Mouse (Mus musculus): Measurements from ENCODE around the gene Serac1.
"Not testable (repeated sequence)": the region's sequence is repeated elsewhere in the genome, so short reads cannot be mapped to it uniquely, and the experiment has no call there.

The Serac1 gene

DNA sequence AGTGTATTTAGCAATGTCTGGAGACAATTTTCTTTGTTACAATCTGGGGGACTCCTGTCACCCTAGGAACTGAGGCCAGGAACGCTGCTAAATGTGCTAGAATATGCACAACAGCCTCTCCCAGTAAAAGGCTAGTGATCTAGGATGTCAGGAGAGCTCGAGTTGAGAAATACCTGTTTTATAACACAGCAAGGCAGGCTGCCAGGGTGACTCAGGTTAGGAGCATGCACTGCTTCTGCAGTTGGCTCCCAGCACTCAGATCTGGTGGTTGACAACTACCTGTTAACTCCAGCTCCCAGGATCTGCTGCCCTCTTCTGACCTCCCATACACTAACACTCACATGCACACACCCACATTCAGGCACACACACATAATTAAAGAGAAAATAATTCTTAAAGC lies 13.5 kb downstream of the Serac1 start:
- DNase-seq (ENCODE audit: low read depth) = no peak

DNA sequence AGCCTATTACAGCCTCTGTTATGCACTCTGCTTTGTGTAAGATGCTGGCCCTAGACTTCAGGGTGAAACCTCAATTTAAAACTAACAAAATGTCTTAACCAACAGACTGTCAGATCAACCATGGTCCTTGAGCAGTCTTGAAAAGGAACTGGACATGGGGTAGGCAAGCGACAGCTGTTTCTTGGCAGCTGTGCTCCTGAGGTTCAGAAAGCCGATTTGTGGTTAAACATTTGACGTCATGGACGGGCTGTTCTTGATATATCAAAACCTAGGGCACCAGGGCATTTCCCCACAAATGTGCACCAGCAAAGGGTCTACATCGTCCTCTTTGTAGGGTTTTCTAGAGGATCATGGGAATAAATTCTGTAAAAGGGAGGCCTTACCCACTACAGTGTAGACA lies 16.0 kb downstream of the Serac1 start:
- DNase-seq (ENCODE audit: low read depth) = no peak

DNA sequence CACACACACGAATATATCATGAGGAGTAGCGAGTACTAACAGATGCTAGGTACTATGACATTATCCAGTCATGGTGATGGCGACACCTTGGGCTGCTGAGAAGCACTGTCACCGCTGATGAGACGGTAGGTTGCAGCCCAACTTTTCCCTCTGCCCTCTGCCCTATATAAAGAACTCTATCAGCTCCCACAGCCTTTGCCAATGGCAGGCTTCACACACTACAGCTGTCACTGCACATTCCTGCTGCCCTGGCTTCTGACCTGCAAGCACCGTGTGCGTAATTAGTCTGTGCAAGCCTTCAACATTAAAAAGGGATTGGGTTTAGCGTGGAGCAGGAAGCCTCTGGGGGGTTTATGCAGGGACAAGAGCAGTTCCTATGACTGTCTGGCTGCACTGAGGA lies 16.7 kb downstream of the Serac1 start:
- DNase-seq (ENCODE audit: low read depth) = no peak

DNA sequence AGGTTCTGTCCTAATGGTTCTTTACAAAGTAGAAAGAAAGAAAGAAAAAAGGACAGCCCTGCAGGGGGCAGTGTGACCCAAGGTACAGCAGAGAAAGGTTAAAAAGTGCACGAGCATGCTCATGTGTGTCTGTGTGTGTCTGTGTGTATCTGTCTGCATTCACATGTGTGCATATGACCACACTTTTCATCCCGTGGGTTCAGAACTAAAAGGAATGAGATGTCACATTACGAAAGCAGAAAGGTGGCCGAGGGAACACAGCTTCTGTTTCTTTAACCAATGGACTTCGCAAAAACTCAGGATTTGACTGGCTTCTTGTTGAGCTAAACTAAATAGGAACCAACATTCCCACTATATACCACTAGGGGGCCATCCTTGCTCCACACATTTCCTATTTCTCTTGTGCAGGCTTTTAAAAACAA lies 24.6 kb downstream of the Serac1 start:
- peak; percentile 72 for DNase-seq (ENCODE audit: low read depth)

DNA sequence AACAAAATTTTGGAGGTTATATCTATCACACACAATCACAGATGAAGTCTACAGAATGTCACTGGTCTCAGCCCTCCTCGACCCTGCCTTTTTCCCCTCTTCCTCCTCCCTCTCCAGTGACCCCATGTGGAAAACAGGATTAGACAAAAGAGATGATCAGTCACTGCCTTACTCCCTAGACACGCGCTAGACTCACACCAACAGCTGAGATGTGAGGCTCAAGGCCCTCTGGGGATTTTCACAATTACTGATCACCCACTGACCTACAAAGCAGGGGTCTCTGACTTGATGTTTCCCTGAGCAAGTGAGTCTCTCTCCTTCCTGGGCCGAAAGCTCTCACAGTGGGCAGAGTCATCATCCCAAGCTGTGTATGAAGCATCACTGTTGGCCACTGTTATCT lies 26.7 kb downstream of the Serac1 start:
- no peak for DNase-seq (ENCODE audit: low read depth)

DNA sequence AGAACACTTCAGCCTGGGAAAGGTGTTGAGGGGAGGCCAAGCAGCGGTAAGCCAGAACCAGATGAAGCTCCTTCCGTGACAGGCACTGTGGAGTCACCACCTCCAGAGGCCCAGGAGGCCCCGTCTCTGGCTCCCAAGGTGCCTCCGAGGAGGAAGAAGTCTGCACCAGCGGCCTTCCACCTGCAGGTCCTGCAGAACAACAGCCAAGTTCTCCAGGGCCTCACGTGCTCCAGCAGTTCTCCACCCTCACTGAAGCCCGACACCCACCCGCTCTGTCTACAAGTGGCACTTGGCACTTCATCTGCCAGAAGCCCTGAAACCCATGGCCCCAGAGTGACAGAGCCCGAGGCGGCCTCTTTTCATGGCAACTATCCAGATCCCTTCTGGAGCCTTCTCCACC lies 42.0 kb downstream of the Serac1 start:
- no peak for DNase-seq (ENCODE audit: low read depth)

DNA sequence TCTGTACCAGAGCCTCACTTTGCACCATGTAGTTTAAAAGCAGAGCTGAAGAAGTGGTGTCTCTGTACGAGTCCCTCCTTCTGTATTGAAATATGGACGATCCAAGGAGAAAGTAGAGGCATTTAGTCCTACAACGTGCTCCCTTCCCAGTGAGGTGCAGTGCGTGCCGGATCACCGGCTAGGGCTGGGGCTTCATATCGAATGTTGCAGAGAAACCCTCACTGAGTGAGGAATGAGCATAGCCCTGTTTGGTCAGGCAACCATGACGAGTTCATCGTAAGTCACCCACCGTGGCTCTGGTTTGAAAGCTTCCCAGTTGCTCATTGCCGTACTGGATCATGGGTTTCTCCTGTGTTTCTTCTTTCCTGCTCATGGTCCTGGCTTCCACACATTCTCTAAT lies 42.7 kb downstream of the Serac1 start:
- DNase-seq (ENCODE audit: low read depth) = no peak

DNA sequence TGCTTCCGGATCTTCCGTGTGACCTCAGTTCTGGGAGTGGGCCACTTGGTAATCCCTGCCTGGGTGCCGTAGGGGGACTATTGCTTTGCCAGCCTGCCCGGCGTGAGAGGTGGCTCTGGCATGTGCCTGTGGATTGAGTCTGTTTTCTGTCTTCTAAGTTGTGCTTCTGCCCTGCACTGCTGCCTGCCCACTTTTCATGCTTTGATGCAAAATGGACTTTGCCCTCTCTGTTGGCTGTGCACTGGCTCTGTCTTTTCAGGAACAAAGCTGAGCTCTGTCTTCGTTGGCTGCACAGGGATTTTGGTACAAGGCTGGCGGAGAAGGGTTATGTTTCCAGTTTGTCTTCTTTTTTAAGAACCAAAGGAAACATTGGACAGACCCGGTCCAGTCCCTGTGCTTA lies 43.1 kb downstream of the Serac1 start:
- no peak for DNase-seq (ENCODE audit: low read depth)

DNA sequence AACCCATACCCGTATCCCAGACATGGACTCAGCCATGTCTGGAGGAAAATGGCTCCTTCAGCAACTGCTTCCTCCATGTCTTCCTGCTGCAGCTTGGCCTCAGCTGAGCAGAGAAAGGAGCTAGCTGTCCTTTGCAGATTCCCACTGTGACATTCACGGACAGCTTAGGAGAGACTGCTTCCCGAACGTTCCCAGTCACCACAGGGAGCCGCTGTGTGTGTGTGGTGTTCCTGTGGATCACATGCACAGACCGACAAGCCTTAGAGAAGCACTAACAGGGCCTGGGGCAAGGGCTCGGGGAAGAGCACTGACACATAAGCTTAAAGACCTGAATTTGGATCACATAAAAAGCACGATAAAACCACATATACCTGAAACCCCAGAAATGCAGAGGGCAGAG lies 43.9 kb downstream of the Serac1 start:
- no peak for DNase-seq (ENCODE audit: low read depth)

DNA sequence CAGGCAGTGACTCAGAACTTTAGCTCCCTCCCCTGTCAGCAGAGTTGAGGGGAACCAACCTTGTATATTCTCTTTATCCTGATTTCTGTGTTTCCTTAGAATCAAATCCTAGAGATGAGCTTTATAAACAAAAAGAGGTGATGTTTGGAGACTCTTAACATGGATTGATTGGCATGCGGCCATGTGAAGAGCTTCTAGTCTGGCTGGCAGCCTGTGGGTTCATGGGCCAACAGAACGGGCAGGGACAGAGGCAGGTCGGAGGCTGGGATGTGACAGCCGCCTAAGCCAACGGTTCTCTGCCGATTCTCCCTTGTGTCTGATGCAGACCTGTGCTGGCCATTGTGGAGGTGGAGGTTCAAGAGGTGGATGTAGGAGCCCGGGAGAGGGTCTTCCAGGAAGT lies 53.7 kb downstream of the Serac1 start:
- DNase-seq (ENCODE audit: low read depth) = no peak

DNA sequence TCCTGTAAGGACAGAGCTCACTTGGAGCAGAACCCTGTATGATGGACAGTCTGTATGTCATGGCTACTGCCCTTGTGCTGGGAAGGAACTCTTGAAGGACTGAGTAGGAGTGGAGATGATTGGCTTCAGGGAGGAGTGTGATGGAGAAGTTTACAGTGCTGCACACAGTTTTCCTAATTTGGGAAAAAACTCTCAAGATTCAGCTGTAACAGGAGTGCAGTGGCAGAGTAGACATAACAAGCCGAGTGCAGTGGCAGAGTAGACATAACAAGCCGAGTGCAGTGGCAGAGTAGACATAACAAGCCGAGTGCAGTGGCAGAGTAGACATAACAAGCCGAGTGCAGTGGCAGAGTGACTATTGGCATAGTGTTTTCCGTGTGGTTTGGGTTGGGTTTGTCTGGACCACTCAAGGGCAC lies 58.2 kb downstream of the Serac1 start:
- DNase-seq (ENCODE audit: low read depth) = not testable (repeated sequence)

DNA sequence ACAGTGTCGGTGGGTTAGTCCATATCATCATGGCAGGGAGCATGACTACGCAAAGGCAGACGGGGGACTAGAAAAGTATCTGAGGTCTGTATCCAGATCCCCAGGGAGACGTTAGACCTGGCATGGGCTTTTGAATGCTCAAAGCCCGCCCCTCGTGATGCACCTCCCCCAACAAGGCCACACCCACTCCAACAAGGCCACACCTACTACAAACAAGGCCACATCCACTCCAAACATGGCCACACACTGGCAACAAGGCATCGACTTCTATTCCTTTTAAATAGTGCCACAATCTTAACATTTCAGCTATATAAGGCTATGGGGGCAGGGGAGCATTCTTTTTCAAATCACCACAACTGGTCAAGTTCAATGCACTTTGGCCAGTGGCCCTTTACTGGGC lies 58.9 kb downstream of the Serac1 start:
- no peak for DNase-seq (ENCODE audit: low read depth)

DNA sequence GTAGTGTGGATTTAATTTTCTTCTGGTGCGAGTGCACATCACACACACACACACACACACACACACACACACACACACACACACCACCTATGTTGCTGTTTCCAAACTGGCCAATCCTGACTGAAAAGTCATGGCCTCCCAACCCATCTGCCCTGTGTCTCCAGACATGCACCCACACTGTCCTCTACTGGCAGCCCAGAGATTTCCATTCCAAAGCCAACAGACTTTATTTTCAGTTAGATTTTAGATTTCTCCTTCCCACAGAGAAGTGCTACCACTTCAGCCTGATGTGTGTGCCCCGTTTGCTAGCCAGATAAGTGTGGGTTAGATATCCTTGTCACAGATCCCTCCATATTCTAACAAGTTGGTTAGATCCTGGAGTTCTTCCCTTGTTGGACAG lies 59.8 kb downstream of the Serac1 start:
- peak; percentile 30 for DNase-seq (ENCODE audit: low read depth)

DNA sequence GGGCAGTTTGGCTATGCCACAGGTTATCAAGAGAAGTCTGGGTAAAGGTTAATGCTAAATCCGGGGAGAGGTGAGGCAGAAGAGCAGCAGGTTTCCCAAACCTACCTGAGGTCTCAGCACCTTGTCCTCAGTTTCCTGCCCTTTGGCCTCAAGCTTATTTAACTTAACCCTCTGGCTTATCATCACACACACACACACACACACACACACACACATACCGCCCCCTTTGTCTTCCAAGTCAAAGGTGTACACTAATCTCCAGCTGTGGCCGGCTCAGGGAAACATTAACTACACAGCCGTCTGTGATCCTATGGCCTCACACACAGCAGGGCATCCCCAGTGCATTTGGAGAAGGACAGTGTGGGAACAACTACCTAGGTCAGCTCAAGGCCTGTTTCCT lies 61.2 kb downstream of the Serac1 start:
- DNase-seq (ENCODE audit: low read depth) = no peak

DNA sequence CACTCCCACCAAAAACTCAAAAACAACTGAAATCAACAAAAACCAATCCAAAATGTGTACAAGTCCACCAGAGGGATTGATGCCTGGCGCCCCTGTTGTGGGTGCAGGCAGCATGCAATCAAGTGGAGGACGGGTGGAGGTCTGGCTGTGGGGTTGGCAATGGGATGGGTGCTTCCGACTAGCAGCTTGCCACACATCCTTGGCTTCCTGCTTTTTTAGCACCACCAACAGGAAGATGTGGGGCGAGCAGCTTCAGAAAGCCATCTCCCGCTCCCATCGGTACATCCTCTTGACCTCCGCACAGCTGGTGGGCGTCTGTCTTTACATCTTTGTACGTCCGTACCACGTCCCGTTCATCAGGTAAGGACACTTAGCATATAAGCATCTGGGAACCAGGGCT lies 62.3 kb downstream of the Serac1 start:
- no peak for DNase-seq (ENCODE audit: low read depth)

DNA sequence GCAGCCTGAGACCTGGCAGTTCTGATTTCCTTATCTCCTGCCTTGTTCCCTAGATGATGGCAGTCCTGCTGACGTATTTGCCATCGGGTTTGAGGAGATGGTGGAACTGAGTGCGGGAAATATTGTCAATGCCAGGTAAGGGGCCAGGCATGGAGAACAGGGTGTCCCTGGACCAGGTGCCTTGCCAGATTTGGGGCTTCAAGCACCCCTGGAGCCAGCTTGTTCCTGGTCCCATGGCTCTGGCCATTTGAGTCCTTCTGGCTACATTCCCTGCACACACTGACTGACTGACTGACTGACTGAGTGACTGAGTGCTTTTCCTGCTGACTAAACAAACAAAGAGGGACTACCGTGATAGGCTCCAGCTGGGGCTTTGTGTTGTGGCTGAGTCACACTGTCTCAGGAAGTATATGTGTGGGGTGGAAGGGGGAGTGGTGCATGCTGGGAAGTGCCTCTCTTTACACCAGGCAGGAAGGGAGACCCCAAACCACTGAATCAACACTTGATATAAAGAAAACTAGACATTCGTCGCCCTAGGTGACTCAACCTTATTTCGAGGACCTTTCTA lies 63.2 kb downstream of the Serac1 start:
- peak; percentile 26 for DNase-seq (ENCODE audit: low read depth)

DNA sequence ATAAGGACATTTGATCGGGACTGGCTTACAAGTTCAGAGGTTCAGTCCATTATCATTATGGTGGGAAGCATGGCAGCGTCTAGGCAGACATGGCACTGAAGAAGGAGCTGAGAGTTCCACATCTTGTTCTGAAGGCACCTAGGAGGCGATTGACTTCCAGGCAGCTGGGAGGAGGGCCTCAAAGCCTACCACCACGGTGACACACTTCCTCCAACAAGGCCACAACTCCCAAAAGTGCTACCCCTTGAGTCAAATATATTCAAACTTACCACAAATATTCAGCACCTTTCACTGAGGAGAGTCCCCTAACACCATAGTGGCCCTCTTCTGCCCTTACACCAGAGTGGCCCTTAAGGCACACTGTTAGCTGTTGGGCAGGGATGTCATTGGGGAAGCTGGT lies 64.6 kb downstream of the Serac1 start:
- no peak for DNase-seq (ENCODE audit: low read depth)

DNA sequence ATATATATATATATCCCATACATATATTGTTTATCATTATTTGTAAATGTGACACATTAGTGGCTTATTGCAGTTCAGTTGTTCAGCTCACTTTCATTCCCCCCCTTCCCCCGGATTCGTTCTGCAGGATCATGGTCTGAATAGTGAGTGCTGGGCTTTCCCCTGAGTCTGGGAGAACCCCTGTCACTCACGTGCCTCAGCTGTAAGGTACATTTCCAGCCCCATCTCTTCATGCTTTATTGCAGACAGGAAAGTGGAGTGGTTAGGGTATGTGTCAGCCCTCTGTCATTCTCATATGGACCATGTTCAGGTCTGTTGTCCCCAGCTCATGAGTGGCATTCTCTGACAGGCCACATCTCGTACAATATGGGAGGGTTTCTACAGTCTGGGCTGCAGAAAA lies 66.5 kb downstream of the Serac1 start:
- no peak for DNase-seq (ENCODE audit: low read depth)

DNA sequence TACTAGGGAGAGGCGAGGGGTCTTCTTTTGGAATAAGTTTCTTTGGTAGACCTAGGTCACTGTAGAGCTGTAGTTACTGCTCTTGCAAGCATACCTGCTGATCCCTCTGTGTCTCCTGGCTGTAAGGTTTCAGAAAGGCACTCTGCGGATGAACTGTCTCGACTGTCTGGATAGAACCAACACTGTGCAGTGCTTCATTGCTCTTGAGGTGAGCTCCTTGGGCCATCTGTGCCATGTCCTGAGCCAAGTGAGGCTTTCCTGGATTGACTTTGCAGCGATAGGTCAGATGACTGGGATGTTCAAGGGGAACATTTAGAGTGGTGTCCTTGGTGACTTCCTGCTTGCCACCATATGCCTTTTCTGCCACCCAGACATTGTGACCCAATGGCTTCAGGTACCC lies 69.9 kb downstream of the Serac1 start:
- DNase-seq (ENCODE audit: low read depth) = no peak

DNA sequence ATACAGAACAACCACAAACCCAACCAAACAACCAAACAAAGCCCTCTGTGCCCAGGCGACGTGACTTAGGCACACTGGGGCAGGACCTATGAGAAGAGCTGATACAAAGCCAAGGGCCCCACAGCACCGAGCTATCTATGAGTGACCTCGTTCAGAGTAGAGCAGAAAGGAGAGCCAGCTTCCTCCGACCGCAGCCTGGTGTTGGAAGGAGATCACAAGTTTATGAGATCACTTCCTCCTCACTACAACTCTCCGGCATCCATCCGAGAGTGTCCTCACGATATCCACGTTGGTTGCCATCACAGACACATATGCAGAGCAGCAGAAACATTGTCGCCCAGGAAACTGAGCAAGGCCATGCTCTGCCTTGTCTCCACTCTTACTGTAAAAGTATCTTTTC lies 71.0 kb downstream of the Serac1 start:
- peak; percentile 54 for DNase-seq (ENCODE audit: low read depth)

DNA sequence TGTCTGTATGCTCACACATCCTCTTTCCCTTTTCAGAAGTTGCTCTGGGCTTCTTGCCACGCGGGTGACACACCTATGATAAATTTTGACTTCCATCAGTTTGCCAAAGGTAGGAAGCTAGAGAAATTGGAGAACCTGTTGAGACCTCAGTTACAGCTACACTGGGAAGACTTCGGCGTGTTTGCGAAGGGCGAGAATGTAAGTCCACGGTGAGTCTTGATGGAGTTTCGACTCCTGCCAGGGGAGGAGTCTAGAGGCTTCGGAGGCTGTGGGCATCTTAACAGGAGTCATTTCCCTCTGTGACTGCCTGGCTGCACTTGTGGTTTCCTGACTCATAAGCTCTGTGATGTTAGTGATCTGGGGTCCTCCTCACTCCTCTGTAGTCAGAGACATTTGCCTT lies 71.6 kb downstream of the Serac1 start:
- DNase-seq (ENCODE audit: low read depth) = peak; percentile 53

DNA sequence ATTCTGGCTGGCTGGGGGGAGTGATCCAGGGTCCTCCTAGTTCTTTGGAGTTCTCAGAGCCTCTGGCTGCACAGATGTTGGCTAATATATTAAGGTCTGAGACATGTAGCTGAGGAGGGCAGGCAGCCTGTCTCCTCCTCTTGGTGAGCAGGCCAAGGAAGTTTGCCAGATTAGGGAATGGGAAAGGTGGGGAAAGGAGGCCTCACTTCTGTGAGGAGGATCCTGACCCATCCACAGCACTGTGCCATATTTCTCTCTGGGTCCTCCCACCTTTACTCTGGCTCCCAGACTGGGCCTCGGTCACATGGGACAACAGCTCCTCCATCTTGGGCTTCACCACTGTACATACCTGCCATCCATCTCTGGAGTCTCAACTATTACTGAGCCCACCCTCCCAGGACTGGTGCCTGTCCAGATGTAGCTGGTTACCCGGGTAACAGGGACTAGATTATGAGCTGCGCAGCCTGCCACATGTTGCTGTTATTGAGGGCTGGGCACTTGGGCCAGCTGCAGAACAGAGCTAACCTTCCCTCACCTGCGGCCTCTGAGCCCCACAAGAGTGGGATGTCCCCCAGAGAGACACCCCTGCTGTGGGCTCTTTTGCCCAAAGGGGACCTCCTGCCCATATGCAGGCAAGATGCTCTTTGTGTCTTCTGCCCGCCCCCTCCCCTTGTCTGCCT lies 72.3 kb downstream of the Serac1 start:
- no peak for DNase-seq (ENCODE audit: low read depth)

DNA sequence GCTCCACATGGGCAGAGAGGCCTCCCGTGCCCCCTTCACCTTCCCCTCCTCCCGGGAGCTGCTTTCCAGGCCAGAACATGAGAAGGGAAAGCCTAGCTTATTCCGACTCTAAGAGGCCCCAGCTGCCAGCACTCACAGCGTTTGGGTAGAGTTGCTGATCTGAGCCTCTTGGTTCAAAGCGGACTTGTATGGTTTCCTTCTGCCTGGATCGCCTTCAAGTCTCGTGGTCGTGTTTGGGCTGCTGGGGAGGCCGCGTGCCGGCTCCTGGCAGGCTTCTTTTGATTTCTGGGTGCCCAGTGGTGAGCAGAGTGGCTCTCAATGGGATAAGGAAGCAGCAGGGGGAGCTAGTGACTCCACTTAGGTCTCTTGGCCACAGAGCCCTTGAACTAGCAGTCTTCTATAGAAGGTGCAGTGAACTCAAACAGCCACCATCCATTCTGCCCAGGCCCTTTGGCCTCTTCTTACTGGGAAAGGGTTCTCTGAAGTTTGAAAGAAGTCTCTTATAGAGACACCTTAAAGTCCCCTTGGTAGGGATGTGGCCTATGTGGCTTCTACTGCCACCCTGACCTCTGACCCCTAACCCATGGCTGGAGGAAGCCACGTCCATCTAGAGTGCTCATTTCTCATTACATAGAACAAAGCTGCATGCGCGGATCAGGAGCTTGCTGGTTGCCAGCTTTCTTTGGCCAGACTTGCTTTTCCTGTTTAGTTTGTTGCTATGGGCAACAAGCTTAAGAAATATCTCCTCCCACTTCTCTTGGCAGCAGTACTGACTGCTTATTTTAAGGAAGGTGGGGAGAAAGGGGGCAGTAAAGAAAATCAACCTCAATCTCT lies 73.7 kb downstream of the Serac1 start:
- DNase-seq (ENCODE audit: low read depth) = peak; percentile 69

Measured in naive thymus-derived CD4-positive, alpha-beta T cell, adult 2 months (primary cell).